Mouse (Mus musculus) MEL (cell line): ENCODE results near the gene Nelfb.

Experiments
- CHD2 ChIP-seq: IDR thresholded peaks from 2 replicates; pipeline ENCODE4 v1.6.1; 2011; ENCODE audit warnings: low read length, improper control_type of control experiment
- CTCF ChIP-seq, 3 experiments: IDR thresholded peaks in 2 of 3; conservative IDR thresholded peaks in 1 of 3; 2 replicates each; pipeline ENCODE4 v1.5.1; 2011 to 2012; ENCODE audit warnings: low read length in 3 of 3, low read depth in 2 of 3, mild to moderate bottlenecking in 2 of 3, improper control_type of control experiment in 1 of 3, inconsistent platforms in 1 of 3, mixed read lengths in 1 of 3, moderate library complexity in 1 of 3; ENCODE audit not compliant: control insufficient read depth in 1 of 3, insufficient read depth in 1 of 3, poor library complexity in 1 of 3, severe bottlenecking in 1 of 3
- EP300 ChIP-seq, 2 experiments: IDR thresholded peaks; 2 replicates each; pipeline ENCODE4 v1.6.1; 2011; ENCODE audit warnings: improper control_type of control experiment in 2 of 2, low read length in 2 of 2, low read depth in 1 of 2, mild to moderate bottlenecking in 1 of 2
- HCFC1 ChIP-seq: IDR thresholded peaks from 2 replicates; pipeline ENCODE4 v1.6.1; 2012; ENCODE audit warnings: low read depth, mild to moderate bottlenecking, inconsistent platforms, low read length, improper control_type of control experiment, moderate library complexity
- KAT2A ChIP-seq: conservative IDR thresholded peaks from 2 replicates; pipeline ENCODE4 v1.6.1; 2012; ENCODE audit warnings: low read depth, low read length, improper control_type of control experiment, inconsistent platforms
- NRF1 ChIP-seq: IDR thresholded peaks from 2 replicates; pipeline ENCODE4 v1.6.1; 2014; ENCODE audit warnings: low read depth, mild to moderate bottlenecking, inconsistent platforms, low read length, improper control_type of control experiment, moderate library complexity; ENCODE audit not compliant: poor library complexity, insufficient read depth, severe bottlenecking
- POLR2A ChIP-seq, 2 experiments: IDR thresholded peaks; 2 replicates each; pipeline ENCODE4 v1.6.1; 2011 to 2012; ENCODE audit warnings: low read length in 2 of 2, mild to moderate bottlenecking in 2 of 2, control low read depth in 1 of 2, improper control_type of control experiment in 1 of 2, low read depth in 1 of 2, moderate library complexity in 1 of 2; ENCODE audit not compliant: control insufficient read depth in 1 of 2, insufficient read depth in 1 of 2, poor library complexity in 1 of 2
- USF1 ChIP-seq: IDR thresholded peaks from 2 replicates; pipeline ENCODE4 v1.6.1; 2014; ENCODE audit warnings: low read depth, mild to moderate bottlenecking, inconsistent platforms, low read length, improper control_type of control experiment, moderate library complexity

- TF ChIP-seq NRF1, result no peak
- no peak for TF ChIP-seq KAT2A
- TF ChIP-seq USF1, result no peak
- no peak for TF ChIP-seq CHD2
- no peak for TF ChIP-seq POLR2A (IDR thresholded peaks at IDR 0.05; ENCODE audit: control insufficient read depth in 1 of 2, insufficient read depth in 1 of 2, low read depth in 1 of 2, low read length in 2 of 2, poor library complexity in 1 of 2)
- no peak for TF ChIP-seq CTCF (IDR thresholded peaks at IDR 0.05 in 2 of 3, conservative IDR thresholded peaks at IDR 0.05 in 1 of 3; ENCODE audit: control insufficient read depth in 1 of 3, insufficient read depth in 1 of 3, low read depth in 2 of 3, low read length in 3 of 3, poor library complexity in 1 of 3, severe bottlenecking in 1 of 3)
- TF ChIP-seq HCFC1, result no peak
- no peak for TF ChIP-seq EP300 (IDR thresholded peaks at IDR 0.05; ENCODE audit: low read depth in 1 of 2, low read length in 2 of 2)
Measured at GRCm38 (mm10) chr2:25171101-25171768, 40.1 kb downstream of the Nelfb start.
